Mouse (Mus musculus): Measurements from ENCODE around the gene Hpgds. TPM values are rescaled to one million over a fixed set of nuclear protein-coding genes. Genes with fewer than 3 reads are reported as not detected.

Gene Hpgds
- total RNA-seq (2021) = 1 to 10 TPM; 1.4 to 1.6 TPM
- long read RNA-seq, experiment 1 = 0 reads
- long read RNA-seq, experiment 2, partial matches to known transcripts = 0 of 1 reads
- long read RNA-seq, experiment 2, other reads (novel, unspliced or antisense) = 1 of 1 reads

- intact Hi-C loops (cut with DNase I) = no loop called here
- no peak for DNase-seq
These were observed at the start of gene Hpgds for GRCm38 (mm10) chr6:65144621-65145205. Gene Hpgds, minus strand, starts transcription at chr6:65144908.

DNA sequence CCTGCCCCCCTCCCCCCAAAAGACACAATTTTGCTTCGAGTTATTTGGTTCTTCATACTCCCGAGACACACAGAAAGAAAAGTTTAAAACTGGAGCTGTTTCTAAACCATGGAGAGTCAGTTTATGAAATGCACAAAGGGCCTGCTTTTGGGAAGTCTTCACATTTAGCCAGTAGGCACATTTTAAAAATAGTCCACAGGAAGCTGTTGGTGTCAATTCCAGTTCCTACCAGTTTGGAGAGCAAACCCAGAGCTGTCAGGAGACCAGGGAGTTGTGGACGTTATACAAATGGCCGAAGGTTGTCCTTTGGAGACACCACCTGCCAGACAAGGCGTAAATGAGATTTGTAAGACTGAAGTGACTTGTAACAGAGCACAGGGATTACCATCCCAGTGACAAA, 20.3 kb upstream of the Hpgds start:
- DNase-seq = no peak
- intact Hi-C loops (cut with DNase I) = no loop called here

DNA sequence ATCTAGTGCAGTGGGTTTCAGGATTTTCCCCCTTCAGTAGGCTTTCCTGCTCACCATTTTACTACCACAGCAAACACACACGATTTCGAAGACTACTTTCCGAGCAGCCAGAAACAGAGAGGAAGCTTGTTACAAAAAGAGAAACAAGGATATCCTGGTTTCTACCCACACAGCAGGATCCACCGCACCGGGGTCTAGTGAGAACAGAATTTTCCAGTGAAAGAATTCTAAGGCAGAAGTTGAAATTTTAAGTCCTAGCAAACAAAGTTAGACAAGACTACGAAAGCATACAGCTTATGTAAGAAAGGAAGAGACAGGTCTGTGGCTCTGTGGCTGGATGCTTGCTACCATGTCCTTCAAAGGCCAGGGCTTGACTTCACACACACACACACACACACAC, 19.4 kb upstream of the Hpgds start:
- intact Hi-C loops (cut with DNase I) = no loop called here
- DNase-seq = no peak

- intact Hi-C loops (cut with DNase I) = no loop called here
- DNase-seq = no peak
These were observed 14.8 kb upstream of the Hpgds start for GRCm38 (mm10) chr6:65159381-65159942.

DNA sequence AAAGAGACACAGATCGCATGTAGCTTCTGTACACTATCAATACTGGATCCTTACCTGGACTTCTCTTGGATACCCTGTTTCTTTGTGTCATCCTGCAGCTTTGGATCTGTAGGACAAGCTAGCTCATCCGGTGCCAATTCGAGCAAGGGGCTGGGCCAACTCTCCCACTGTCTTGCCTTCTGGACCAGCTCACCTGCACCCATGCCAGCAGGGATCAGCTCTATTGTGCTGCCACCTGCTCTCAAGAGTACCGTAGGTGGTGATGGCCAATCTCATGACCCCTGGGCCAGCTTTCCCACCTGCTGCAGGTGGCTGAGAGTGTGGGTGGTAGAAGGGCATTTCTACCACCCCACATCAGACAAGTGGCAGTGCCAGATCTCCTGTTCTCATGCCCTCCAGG, 12.3 kb upstream of the Hpgds start:
- intact Hi-C loops (cut with DNase I) = no loop called here

DNA sequence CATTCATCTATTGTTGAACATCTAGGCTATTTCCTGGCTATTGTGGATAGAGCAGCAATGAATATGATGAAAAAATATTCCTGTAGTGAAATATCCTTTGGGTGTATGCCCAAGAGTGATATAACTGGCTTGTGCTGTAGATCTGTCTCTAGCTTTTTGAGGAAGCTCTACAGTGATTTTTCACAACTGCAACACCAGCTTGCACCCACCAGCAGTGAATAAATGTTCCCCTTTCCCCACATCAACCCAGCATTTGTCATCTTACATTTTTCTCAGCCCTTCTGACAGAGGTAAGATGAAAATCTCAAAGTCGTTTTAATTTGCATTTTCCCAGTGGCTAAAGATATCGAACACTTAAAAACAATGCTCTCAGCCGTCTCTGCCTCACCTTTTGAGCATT, 8.9 kb upstream of the Hpgds start:
- no peak for DNase-seq
- intact Hi-C loops (cut with DNase I) = no loop called here

More for the DNA sequence above, 12.3 kb upstream of the Hpgds start:
- DNase-seq = no peak

DNA sequence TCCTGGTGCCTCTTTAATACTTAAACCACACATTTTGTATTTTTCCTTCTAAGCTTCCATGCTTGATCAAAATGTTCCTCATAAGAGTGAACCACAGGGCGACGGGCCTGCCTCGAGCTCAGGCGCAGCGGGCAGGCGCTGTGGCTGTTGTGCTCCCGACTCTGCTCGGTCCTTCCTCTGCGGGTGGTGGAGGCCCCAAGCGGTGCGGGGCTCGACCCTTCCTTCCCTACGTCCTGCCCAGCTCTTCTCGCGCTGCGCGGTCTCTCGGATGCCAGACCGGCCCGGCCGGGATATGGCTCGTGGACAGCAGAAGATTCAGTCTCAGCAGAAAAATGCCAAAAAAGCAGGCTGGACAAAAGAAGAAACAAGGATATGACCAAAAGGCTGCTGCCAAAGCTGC, 6.0 kb upstream of the Hpgds start:
- no peak for DNase-seq
- intact Hi-C loops (cut with DNase I) = no loop called here

DNA sequence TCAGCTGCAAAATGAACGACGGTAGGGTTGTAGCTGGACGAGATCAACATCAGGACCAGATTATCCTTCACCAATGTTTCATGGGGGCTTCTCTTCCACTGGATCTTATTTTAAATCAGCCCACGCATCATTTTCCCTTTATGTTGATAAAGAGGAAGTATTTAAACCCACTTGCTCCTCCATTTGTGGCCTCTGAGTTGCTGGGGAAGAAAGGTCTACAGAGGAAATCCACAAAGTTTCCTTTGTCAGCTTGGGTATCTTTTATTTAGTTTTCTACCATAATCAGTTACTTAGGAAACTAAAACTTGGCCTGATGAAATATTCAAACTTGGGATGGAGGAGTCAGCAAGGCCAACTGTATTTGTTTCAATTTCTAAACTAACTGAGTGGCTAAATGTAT, 1.7 kb upstream of the Hpgds start:
- no peak for DNase-seq
- intact Hi-C loops (cut with DNase I) = no loop called here

GRCm38 (mm10) chr6:65142316-65142715, 2.4 kb downstream of the Hpgds start:
- intact Hi-C loops (cut with DNase I) = no loop called here
- DNase-seq = no peak

GRCm38 (mm10) chr6:65140750-65141243, 3.9 kb downstream of the Hpgds start:
- no peak for DNase-seq
- intact Hi-C loops (cut with DNase I) = no loop called here

- DNase-seq = no peak
- intact Hi-C loops (cut with DNase I) = no loop called here
These were observed 4.5 kb downstream of the Hpgds start for GRCm38 (mm10) chr6:65140082-65140749.

DNA sequence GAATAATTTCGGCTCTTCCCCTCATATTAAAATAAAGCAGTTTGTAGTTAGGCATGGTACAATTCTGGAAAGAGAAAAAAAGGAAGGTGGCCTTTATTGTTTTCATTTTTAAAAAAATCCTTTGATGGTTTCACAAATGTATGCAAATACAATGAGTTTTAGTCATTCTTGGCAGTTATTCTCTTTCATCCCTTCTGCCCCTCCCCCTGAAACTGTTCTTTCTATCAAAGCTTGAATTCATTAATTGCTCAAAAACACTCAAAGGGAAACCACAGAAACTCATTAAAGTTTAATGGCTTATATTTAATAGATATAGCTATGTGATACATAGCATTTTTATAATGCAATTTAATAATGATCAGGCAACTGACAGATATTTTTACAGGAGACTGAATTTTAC, 6.5 kb downstream of the Hpgds start:
- DNase-seq = no peak
- intact Hi-C loops (cut with DNase I) = no loop called here

DNA sequence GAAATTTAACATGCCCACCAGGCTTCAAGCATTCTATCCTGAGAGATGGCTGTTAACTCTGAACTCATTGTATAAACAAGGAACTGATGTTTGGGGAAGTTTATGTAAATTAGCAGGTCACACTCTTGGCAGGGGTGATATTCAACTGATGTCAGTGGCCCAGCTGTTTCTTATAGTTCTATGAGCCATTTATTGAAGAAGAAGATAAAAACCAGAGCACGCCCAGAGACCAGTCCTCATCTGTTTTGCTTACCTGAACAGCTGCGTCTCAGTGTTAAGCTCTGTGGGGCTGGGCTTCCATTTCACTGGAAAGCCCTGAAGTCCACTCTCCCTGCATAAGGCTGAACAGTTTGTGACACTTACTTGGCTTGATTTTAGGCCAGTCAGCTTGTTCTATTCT, 6.9 kb downstream of the Hpgds start:
- intact Hi-C loops (cut with DNase I) = no loop called here
- no peak for DNase-seq

- intact Hi-C loops (cut with DNase I) = no loop called here
- no peak for DNase-seq
These were observed 12.3 kb downstream of the Hpgds start for GRCm38 (mm10) chr6:65132376-65132775.

DNA sequence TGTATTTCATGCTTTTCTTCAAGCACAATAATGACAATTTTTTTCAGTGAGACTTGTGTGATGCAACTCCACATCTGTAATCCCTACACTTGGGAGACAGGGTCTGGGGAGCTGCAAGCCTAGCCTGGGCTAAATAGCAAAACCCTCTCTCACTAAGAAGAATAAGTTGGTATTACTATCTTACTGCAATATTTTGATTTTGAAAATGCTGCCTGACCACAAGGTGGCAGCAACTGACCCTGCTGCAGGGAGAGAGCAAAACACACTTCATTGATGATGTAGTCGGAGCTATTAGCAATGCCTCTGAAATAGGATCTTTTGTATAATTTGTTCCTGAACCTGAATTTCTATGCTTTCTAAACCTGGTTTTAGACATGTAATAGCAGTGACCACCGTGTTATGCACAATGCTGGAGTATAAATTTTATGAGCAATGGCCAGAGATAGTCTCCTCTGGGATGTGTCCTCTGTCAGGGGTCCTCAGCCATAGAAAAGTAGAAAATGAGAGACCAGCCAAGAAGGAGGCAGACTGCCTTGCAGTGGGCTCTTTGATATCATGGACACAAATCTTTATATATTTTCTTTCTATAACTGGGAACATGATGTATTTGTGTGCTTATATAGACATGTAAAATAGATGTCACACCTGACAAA, 18.5 kb downstream of the Hpgds start:
- peak; percentile 40 to 69 for DNase-seq
- intact Hi-C loops (cut with DNase I) = loop anchor here (2.0 to 10.0 kb wide), 4 partner anchors 327 to 1405 kb away; no protein-coding TSS in a partner anchor

- intact Hi-C loops (cut with DNase I) = no loop called here
- DNase-seq = no peak
These were observed 27.2 kb downstream of the Hpgds start for GRCm38 (mm10) chr6:65117540-65117939.

- intact Hi-C loops (cut with DNase I) = no loop called here
- no peak for DNase-seq
These were observed 29.8 kb downstream of the Hpgds start for GRCm38 (mm10) chr6:65114902-65115301.

- DNase-seq = no peak
- intact Hi-C loops (cut with DNase I) = no loop called here
These were observed 65.6 kb downstream of the Hpgds start for GRCm38 (mm10) chr6:65079139-65079538.

DNA sequence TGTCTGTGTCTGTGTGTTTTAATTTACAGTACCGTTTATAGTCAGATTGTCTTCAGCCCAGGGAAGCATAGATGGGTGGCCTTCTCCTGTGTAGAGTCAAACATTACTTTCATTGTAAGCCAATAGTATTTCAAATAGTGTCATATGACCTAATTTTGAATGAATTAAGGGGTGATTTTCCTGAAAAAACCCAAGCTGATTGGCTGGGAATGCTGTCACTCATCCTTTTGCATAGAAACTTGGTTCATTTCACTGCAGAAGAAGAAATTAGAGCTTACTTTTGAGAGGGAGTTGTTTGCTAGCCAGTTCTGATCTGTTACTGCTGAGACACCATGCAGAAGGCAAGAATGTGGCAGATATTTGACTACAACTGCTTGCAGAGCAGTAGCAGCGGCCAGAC, 69.5 kb downstream of the Hpgds start:
- DNase-seq = no peak
- intact Hi-C loops (cut with DNase I) = no loop called here

Data from heart, postnatal 14 days (tissue).